Comparison of ENCODE assay signal across 8 mouse cellular contexts in genomic region chr4:141705331-141705730, GRCm38 (mm10). TPM values are rescaled to one million over a fixed set of nuclear protein-coding genes. Genes with fewer than 3 reads are reported as not detected.
A peak's percentile ranks its signal among the peaks of the same experiment; 100 is the strongest.
DNase-seq lines count a peak whose midpoint lies in the region.
"Had no signal": no experiment of that assay in that cellular context is flagged by ENCODE, and none has a peak within 500 bp of the region (broad histone marks: within the 10 kb centered on the region; RNA-seq: fewer than 3 reads in every experiment).

No protein-coding gene starts in this region.

- peak; percentile 53 to 55 for DNase-seq in left cerebral cortex, adult 18-20 months (ENCODE audit: low spot score in 2 of 2)
- no peak for DNase-seq in left cerebral cortex, adult 11 months (ENCODE audit: low spot score)
- DNase-seq in frontal cortex, postnatal 10 days (ENCODE audit: low spot score in 2 of 2) = peak; percentile 32 to 48
- peak; percentile 44 to 61 for DNase-seq in layer of hippocampus, postnatal 25 days (ENCODE audit: extremely low spot score in 1 of 2, low spot score in 1 of 2)
- DNase-seq in right cerebral cortex, postnatal 14 days = peak; percentile 73
- DNase-seq in urinary bladder, postnatal 4 days (ENCODE audit: low spot score in 2 of 2) = no peak
- no peak for DNase-seq in cerebellum, adult 18-20 months
- DNase-seq: thymus, postnatal 25 days had no signal

RNA-seq across cellular contexts. Expression of gene Ddi2, which starts 17.9 kb away (rescaled TPM):
- 10 to 100 TPM; 45.8 to 50.9 TPM for total RNA-seq in left cerebral cortex, adult 18-20 months (2021)
- total RNA-seq in layer of hippocampus, postnatal 25 days (2021) = 10 to 100 TPM; 39.7 TPM

RNA-seq across cellular contexts. Expression of gene Rsc1a1, which starts 19.9 kb away (rescaled TPM):
- total RNA-seq in left cerebral cortex, adult 18-20 months (2021) = not detected
- 1 to 10 TPM in 1 of 2 experiments, not detected in 1; 2.2 TPM for total RNA-seq in layer of hippocampus, postnatal 25 days (2021)

RNA-seq across cellular contexts. Expression of gene Plekhm2, which starts 40.6 kb away (rescaled TPM):
- total RNA-seq in left cerebral cortex, adult 18-20 months (2021) = 10 to 100 TPM; 94.6 to 96.9 TPM
- 10 to 100 TPM; 59.1 to 69.1 TPM for total RNA-seq in layer of hippocampus, postnatal 25 days (2021)

RNA-seq across cellular contexts. Expression of gene Agmat, which starts 41.1 kb away (rescaled TPM):
- 1 to 10 TPM; 2.8 to 3.3 TPM for total RNA-seq in left cerebral cortex, adult 18-20 months (2021)
- total RNA-seq in layer of hippocampus, postnatal 25 days (2021) = not detected

Comparison
In these comparisons a context has a peak if more than half of its experiments do, and no peak if none do; other contexts are left out.
1. DNase-seq: peak in left cerebral cortex, adult 18-20 months (2 of 2), frontal cortex, postnatal 10 days (2 of 2), layer of hippocampus, postnatal 25 days (2 of 2) and right cerebral cortex, postnatal 14 days (single experiment); none in left cerebral cortex, adult 11 months (single experiment), urinary bladder, postnatal 4 days (0 of 2) and cerebellum, adult 18-20 months (0 of 2).